9 mouse cellular contexts compared by ENCODE assay signal in the genomic region with DNA sequence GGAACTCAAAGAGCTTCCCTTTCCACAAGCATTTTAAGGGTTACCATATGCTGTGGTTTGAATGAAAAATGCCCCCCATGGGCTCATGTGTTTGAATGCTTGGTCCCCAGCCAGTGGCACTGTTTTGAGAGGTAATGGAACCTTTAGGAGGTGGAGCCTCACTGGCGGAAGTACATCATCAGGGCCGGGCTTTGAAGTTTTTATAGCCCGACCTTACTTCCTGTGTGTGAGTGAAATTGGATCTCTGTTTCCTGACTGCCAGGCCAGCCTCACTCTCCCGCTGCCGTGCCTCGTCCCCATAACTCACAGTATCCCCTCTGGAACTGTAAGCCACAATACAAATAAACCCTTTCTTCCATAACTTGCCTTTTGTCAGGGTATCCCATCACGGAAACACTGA.
DNase-seq lines count a peak whose midpoint lies in the region; ATAC-seq and TF ChIP-seq lines count a peak whose summit lies in the region.
"Had no signal": no experiment of that assay in that cellular context is flagged by ENCODE, and none has a peak within 500 bp of the region (broad histone marks: within the 10 kb centered on the region; RNA-seq: fewer than 3 reads in every experiment).

No protein-coding gene starts in this region.

- TF ChIP-seq POLR2A in cerebellum, adult 2 months (IDR thresholded peaks at IDR 0.05; ENCODE audit: borderline replicate concordance, insufficient read depth, low read length): no peak

- H3K4me2 ChIP-seq in intestine, embryonic 14.5 days (ENCODE audit: low read length): peak overlapping the region; percentile 31; the same call in 1 of the 2 replicates
- H3K4me2 ChIP-seq in intestine, postnatal 0 days (replicated peaks; ENCODE audit: low read depth): no peak overlapping the region
- peak overlapping the region; percentile 27 for H3K4me2 ChIP-seq in hindbrain, embryonic 15.5 days
- H3K4me2 ChIP-seq in midbrain, embryonic 15.5 days: peak overlapping the region; percentile 29; the same call in 1 of the 2 replicates

- no peaks in the 10 kb centered on the region for H3K27me3 ChIP-seq in intestine, embryonic 14.5 days (replicated peaks; ENCODE audit: control insufficient read depth, insufficient read depth, low read length)
- H3K27me3 ChIP-seq in intestine, postnatal 0 days (replicated peaks; ENCODE audit: control insufficient read depth, insufficient read depth, low read length): no peaks in the 10 kb centered on the region
- H3K27me3 ChIP-seq in hindbrain, embryonic 15.5 days: no peaks in the 10 kb centered on the region
- no peaks in the 10 kb centered on the region for H3K27me3 ChIP-seq in midbrain, embryonic 15.5 days (replicated peaks)
- H3K27me3 ChIP-seq in cerebellum, adult 2 months (ENCODE audit: control insufficient read depth, insufficient read depth, low read length): no peaks in the 10 kb centered on the region
- H3K27me3 ChIP-seq: Patski had no signal

- no peak overlapping the region for H3K9ac ChIP-seq in intestine, embryonic 14.5 days (ENCODE audit: low read length)
- H3K9ac ChIP-seq in intestine, postnatal 0 days (ENCODE audit: low read depth, low read length): no peak overlapping the region
- no peak overlapping the region for H3K9ac ChIP-seq in hindbrain, embryonic 15.5 days
- no peak overlapping the region for H3K9ac ChIP-seq in midbrain, embryonic 15.5 days

- H3K27ac ChIP-seq in intestine, embryonic 14.5 days (ENCODE audit: low read depth): 0 out of 2 replicates have a peak overlapping the region, but pooled peaks have one; percentile 41
- H3K27ac ChIP-seq in intestine, postnatal 0 days (ENCODE audit: low read depth, low read length): no peak overlapping the region; the same call in 1 of the 2 replicates
- H3K27ac ChIP-seq in hindbrain, embryonic 15.5 days (replicated peaks): peak overlapping the region; percentile 52
- peak overlapping the region; percentile 69 for H3K27ac ChIP-seq in midbrain, embryonic 15.5 days
- no peak overlapping the region for H3K27ac ChIP-seq in left cerebral cortex, adult 2 months
- no peak overlapping the region for H3K27ac ChIP-seq in cerebellum, adult 2 months (ENCODE audit: insufficient read depth, low read length)

- H3K9me3 ChIP-seq in intestine, embryonic 14.5 days (ENCODE audit: control insufficient read depth, low read length): no peaks in the 10 kb centered on the region
- H3K9me3 ChIP-seq in intestine, postnatal 0 days (ENCODE audit: control insufficient read depth): no peaks in the 10 kb centered on the region
- H3K9me3 ChIP-seq in hindbrain, embryonic 15.5 days: no peaks in the 10 kb centered on the region
- H3K9me3 ChIP-seq in midbrain, embryonic 15.5 days: no peaks in the 10 kb centered on the region

- DNase-seq in intestine, embryonic 14.5 days (ENCODE audit: low spot score): no peak
- DNase-seq in embryo, embryonic 10.5 days (ENCODE audit: low spot score): peak; percentile 77
- DNase-seq in left cerebral cortex, adult 2 months (ENCODE audit: extremely low spot score in 1 of 2, low spot score in 2 of 2): no peak
- DNase-seq in layer of hippocampus, postnatal 36 days: no peak
- no peak for DNase-seq in cerebellum, adult 2 months

- 22% methylated on average over 7 of the region's 7 CpGs for WGBS in intestine, embryonic 14.5 days
- WGBS in intestine, postnatal 0 days: 53% methylated on average over 7 of the region's 7 CpGs
- WGBS in hindbrain, embryonic 15.5 days: 44% methylated on average over 7 of the region's 7 CpGs
- WGBS in midbrain, embryonic 15.5 days: 41% methylated on average over 7 of the region's 7 CpGs
- 55% methylated on average over 7 of the region's 7 CpGs for WGBS in cerebellum, adult 2 months

- TF ChIP-seq CTCF in intestine, postnatal 0 days (IDR thresholded peaks at IDR 0.05; ENCODE audit: low read depth): no peak
- no peak for TF ChIP-seq CTCF in left cerebral cortex, adult 2 months (IDR thresholded peaks at IDR 0.05)
- TF ChIP-seq CTCF in cerebellum, adult 2 months (IDR thresholded peaks at IDR 0.05; ENCODE audit: borderline replicate concordance, insufficient read depth, low read depth, low read length): no peak

- intact Hi-C loops in left cerebral cortex, adult 2 months (cut with DNase I): no loop called here

- H3K36me3 ChIP-seq in intestine, embryonic 14.5 days (ENCODE audit: control insufficient read depth, insufficient read depth, low read length): peaks cover 7% of the 10 kb centered on the region
- no peaks in the 10 kb centered on the region for H3K36me3 ChIP-seq in intestine, postnatal 0 days (ENCODE audit: control insufficient read depth, insufficient read depth)
- no peaks in the 10 kb centered on the region for H3K36me3 ChIP-seq in hindbrain, embryonic 15.5 days
- H3K36me3 ChIP-seq in midbrain, embryonic 15.5 days (replicated peaks): no peaks in the 10 kb centered on the region

- no peak overlapping the region for H3K4me3 ChIP-seq in intestine, embryonic 14.5 days (ENCODE audit: low read depth, low read length)
- no peak overlapping the region for H3K4me3 ChIP-seq in intestine, postnatal 0 days (ENCODE audit: low read depth, low read length)
- no peak overlapping the region for H3K4me3 ChIP-seq in hindbrain, embryonic 15.5 days
- no peak overlapping the region for H3K4me3 ChIP-seq in midbrain, embryonic 15.5 days
- H3K4me3 ChIP-seq in left cerebral cortex, adult 2 months: no peak overlapping the region
- no peak overlapping the region for H3K4me3 ChIP-seq in cerebellum, adult 2 months (replicated peaks; ENCODE audit: insufficient read depth, low read depth, low read length)

- peaks cover 42% of the 10 kb centered on the region for H3K4me1 ChIP-seq in intestine, embryonic 14.5 days (replicated peaks; ENCODE audit: control insufficient read depth, insufficient read depth, low read length)
- H3K4me1 ChIP-seq in intestine, postnatal 0 days (replicated peaks; ENCODE audit: control insufficient read depth, insufficient read depth, low read length): peaks cover 3% of the 10 kb centered on the region; the same call in 1 of the 2 replicates
- peaks cover 55% of the 10 kb centered on the region for H3K4me1 ChIP-seq in hindbrain, embryonic 15.5 days (replicated peaks)
- H3K4me1 ChIP-seq in midbrain, embryonic 15.5 days: peaks cover 47% of the 10 kb centered on the region
- H3K4me1 ChIP-seq in cerebellum, adult 2 months (ENCODE audit: control insufficient read depth, insufficient read depth, low read length): no peaks in the 10 kb centered on the region; the same call in 1 of the 2 replicates

- no peak for ATAC-seq in intestine, embryonic 14.5 days (replicated peaks; ENCODE audit: low FRiP score, low TSS enrichment, low read depth)
- ATAC-seq in intestine, postnatal 0 days: no peak
- no peak for ATAC-seq in hindbrain, embryonic 15.5 days (ENCODE audit: low FRiP score, low read depth)
- ATAC-seq in midbrain, embryonic 15.5 days (replicated peaks): no peak
- ATAC-seq: Patski had no signal

Comparison
In these comparisons a context has a peak if more than half of its experiments do, and no peak if none do; other contexts are left out.
1. H3K27ac ChIP-seq: peak in intestine, embryonic 14.5 days (single experiment), hindbrain, embryonic 15.5 days (single experiment) and midbrain, embryonic 15.5 days (single experiment); none in intestine, postnatal 0 days (single experiment), left cerebral cortex, adult 2 months (single experiment) and cerebellum, adult 2 months (single experiment).